In the genomic region with DNA sequence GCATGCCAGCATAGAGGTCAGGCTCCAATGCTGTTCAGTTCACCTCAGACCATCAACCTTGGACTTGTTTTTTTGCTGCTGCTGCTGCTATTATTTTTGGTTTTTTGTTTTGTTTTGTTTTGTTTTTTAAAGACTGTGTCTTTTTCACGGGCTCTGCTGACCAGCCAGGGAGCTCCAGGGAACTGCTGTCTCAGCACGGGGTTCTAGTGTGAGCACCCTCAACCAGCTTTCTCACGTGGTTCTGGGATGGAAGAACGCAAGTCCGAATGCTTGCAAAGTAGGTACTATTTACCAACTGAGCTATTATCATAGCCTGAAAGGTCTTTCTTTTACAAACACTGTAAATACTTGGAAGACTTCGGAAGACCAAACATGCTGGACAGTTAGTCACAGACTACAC, we compare ENCODE assay signal across 9 mouse cellular contexts.
A peak's percentile ranks its signal among the peaks of the same experiment; 100 is the strongest.
DNase-seq lines count a peak whose midpoint lies in the region; ATAC-seq and TF ChIP-seq lines count a peak whose summit lies in the region.
"Had no signal": no experiment of that assay in that cellular context is flagged by ENCODE, and none has a peak within 500 bp of the region (broad histone marks: within the 10 kb centered on the region; RNA-seq: fewer than 3 reads in every experiment).

No protein-coding gene starts in this region.

- no peaks in the 10 kb centered on the region for H3K9me3 ChIP-seq in forebrain, embryonic 13.5 days (replicated peaks)
- no peaks in the 10 kb centered on the region for H3K9me3 ChIP-seq in midbrain, postnatal 0 days (ENCODE audit: low read length)

- H3K9ac ChIP-seq in forebrain, embryonic 13.5 days: peak overlapping the region; percentile 76
- no peak overlapping the region for H3K9ac ChIP-seq in midbrain, postnatal 0 days (replicated peaks; ENCODE audit: low read length, poor library complexity, severe bottlenecking)

- 64% methylated on average over 6 of the region's 6 CpGs for WGBS in forebrain, embryonic 13.5 days
- WGBS in midbrain, postnatal 0 days: 61% methylated on average over 6 of the region's 6 CpGs

- H3K27me3 ChIP-seq in forebrain, embryonic 13.5 days: no peaks in the 10 kb centered on the region
- no peaks in the 10 kb centered on the region for H3K27me3 ChIP-seq in midbrain, postnatal 0 days (ENCODE audit: insufficient read depth, low read length)

- no peak overlapping the region for H3K4me3 ChIP-seq in forebrain, embryonic 13.5 days
- no peak overlapping the region for H3K4me3 ChIP-seq in midbrain, postnatal 0 days (ENCODE audit: low read depth, low read length)

- H3K36me3 ChIP-seq in forebrain, embryonic 13.5 days (ENCODE audit: poor library complexity, severe bottlenecking): peaks cover 1% of the 10 kb centered on the region; the same call in 1 of the 2 replicates
- no peaks in the 10 kb centered on the region for H3K36me3 ChIP-seq in midbrain, postnatal 0 days (ENCODE audit: insufficient read depth, low read length)

- TF ChIP-seq CTCF in midbrain, postnatal 0 days (IDR thresholded peaks at IDR 0.05): no peak

- H3K27ac ChIP-seq in forebrain, embryonic 13.5 days: peak overlapping the region; percentile 98
- peak overlapping the region; percentile 38; the same call in 1 of the 2 replicates for H3K27ac ChIP-seq in midbrain, postnatal 0 days (ENCODE audit: low read depth, low read length)

- peaks cover 95% of the 10 kb centered on the region for H3K4me1 ChIP-seq in forebrain, embryonic 13.5 days
- H3K4me1 ChIP-seq in midbrain, postnatal 0 days (ENCODE audit: insufficient read depth, low read length): peaks cover 28% of the 10 kb centered on the region

- ATAC-seq in forebrain, embryonic 13.5 days: no peak
- ATAC-seq in midbrain, postnatal 0 days (ENCODE audit: low FRiP score): no peak
- no peak for ATAC-seq in granulocyte monocyte progenitor cell, adult 5-6 weeks (replicated peaks; ENCODE audit: poor library complexity, severe bottlenecking)

- H3K4me2 ChIP-seq in forebrain, embryonic 13.5 days: no peak overlapping the region
- no peak overlapping the region for H3K4me2 ChIP-seq in midbrain, postnatal 0 days (ENCODE audit: low read depth, low read length, poor library complexity, severe bottlenecking)

- peak; percentile 58 to 65 for DNase-seq in kidney, adult 8-10 months
- no peak for DNase-seq in kidney, postnatal 10 days
- peak; percentile 54 for DNase-seq in kidney, postnatal 14 days
- no peak for DNase-seq in midbrain, postnatal 0 days (ENCODE audit: low spot score)
- no peak for DNase-seq in layer of hippocampus, adult 11-12 months (ENCODE audit: low spot score)
- DNase-seq in frontal cortex, postnatal 25 days (ENCODE audit: low spot score in 2 of 2): no peak
- DNase-seq: gastrocnemius, postnatal 36 days had no signal

Comparison
In these comparisons a context has a peak if more than half of its experiments do, and no peak if none do; other contexts are left out.
1. DNase-seq: peak in kidney, adult 8-10 months (2 of 2) and kidney, postnatal 14 days (single experiment); none in kidney, postnatal 10 days (single experiment), midbrain, postnatal 0 days (single experiment), layer of hippocampus, adult 11-12 months (single experiment) and frontal cortex, postnatal 25 days (0 of 2).